Mouse (Mus musculus): ENCODE data around the gene Adk. TPM values are rescaled to one million over a fixed set of nuclear protein-coding genes. Genes with fewer than 3 reads are reported as not detected.

Gene Adk
- polyA plus RNA-seq, 1 experiment: 69.5 TPM

DNA sequence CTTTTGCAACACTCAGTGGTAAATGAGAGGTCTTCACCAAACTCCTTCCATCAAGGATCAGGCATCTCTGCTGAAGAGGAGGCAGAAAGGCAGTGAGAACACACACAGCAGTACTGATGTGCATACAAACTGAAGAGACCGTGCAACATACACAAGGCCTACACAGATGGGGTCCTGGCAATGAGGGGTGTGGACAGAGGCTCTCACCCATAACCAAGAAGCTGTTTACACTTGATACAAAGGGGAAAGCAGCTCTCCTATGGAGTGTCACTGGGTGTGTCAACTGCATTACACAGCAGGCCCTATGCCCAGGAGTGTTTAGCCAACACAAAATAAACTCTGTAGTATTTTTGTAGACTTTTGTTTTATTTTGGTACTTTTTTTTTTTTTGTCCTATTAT lies 59.1 kb downstream of the Adk start:
- Histone ChIP-seq H3K79me3 (ENCODE audit: low read depth) (no peaks in the 10 kb centered on the region), H3K27me3 (ENCODE audit: control insufficient read depth, insufficient read depth, insufficient read length) (no peaks in the 10 kb centered on the region), H3K36me3 (ENCODE audit: control insufficient read depth, insufficient read depth) (peaks cover 6% of the 10 kb centered on the region), H3K4me3 (ENCODE audit: insufficient read depth, poor library complexity, severe bottlenecking) (no peak overlapping the region), H3ac (ENCODE audit: control insufficient read depth, insufficient read length, low read depth) (no peak overlapping the region), H3K79me2 (ENCODE audit: control insufficient read depth, insufficient read depth) (no peaks in the 10 kb centered on the region)
- TF ChIP-seq CEBPB (IDR thresholded peaks at IDR 0.05; ENCODE audit: low read depth) (no peak), MAX (IDR thresholded peaks at IDR 0.05) (no peak), MYOG (IDR thresholded peaks at IDR 0.05; ENCODE audit: control insufficient read depth, extremely low read depth, insufficient read length) (no peak), FOSL1 (IDR thresholded peaks at IDR 0.05; ENCODE audit: insufficient read depth, low read length, poor library complexity, severe bottlenecking) (no peak), USF1 (IDR thresholded peaks at IDR 0.05; ENCODE audit: low read depth) (no peak), MYOD1 (IDR thresholded peaks at IDR 0.05; ENCODE audit: control insufficient read depth, insufficient read length, low read depth) (no peak), CTCF (IDR thresholded peaks at IDR 0.05; ENCODE audit: control insufficient read depth, insufficient read depth, insufficient read length) (no peak)

GRCm38 (mm10) chr14:21112174-21112573 lies 59.8 kb downstream of the Adk start:
- no peak overlapping the region for H3K4me3 ChIP-seq (ENCODE audit: insufficient read depth, poor library complexity, severe bottlenecking)
- no peaks in the 10 kb centered on the region for H3K79me3 ChIP-seq (ENCODE audit: low read depth)
- no peaks in the 10 kb centered on the region for H3K36me3 ChIP-seq (ENCODE audit: control insufficient read depth, insufficient read depth)
- H3K27me3 ChIP-seq (ENCODE audit: control insufficient read depth, insufficient read depth, insufficient read length): no peaks in the 10 kb centered on the region
- H3K79me2 ChIP-seq (ENCODE audit: control insufficient read depth, insufficient read depth): no peaks in the 10 kb centered on the region
- no peak overlapping the region for H3ac ChIP-seq (ENCODE audit: control insufficient read depth, insufficient read length, low read depth)
- no peak for TF ChIP-seq CEBPB (IDR thresholded peaks at IDR 0.05; ENCODE audit: low read depth)
- no peak for TF ChIP-seq MAX (IDR thresholded peaks at IDR 0.05)
- TF ChIP-seq FOSL1 (IDR thresholded peaks at IDR 0.05; ENCODE audit: insufficient read depth, low read length, poor library complexity, severe bottlenecking): no peak
- TF ChIP-seq USF1 (IDR thresholded peaks at IDR 0.05; ENCODE audit: low read depth): no peak
- no peak for TF ChIP-seq MYOG (IDR thresholded peaks at IDR 0.05; ENCODE audit: control insufficient read depth, extremely low read depth, insufficient read length)
- TF ChIP-seq MYOD1 (IDR thresholded peaks at IDR 0.05; ENCODE audit: control insufficient read depth, insufficient read length, low read depth): no peak
- TF ChIP-seq CTCF (IDR thresholded peaks at IDR 0.05; ENCODE audit: control insufficient read depth, insufficient read depth, insufficient read length): no peak

- H3K79me2 ChIP-seq (ENCODE audit: control insufficient read depth, insufficient read depth): no peaks in the 10 kb centered on the region
- TF ChIP-seq USF1 (IDR thresholded peaks at IDR 0.05; ENCODE audit: low read depth) (no peak), CTCF (IDR thresholded peaks at IDR 0.05; ENCODE audit: control insufficient read depth, insufficient read depth, insufficient read length) (no peak), CEBPB (IDR thresholded peaks at IDR 0.05; ENCODE audit: low read depth) (no peak), FOSL1 (IDR thresholded peaks at IDR 0.05; ENCODE audit: insufficient read depth, low read length, poor library complexity, severe bottlenecking) (no peak), MYOG (IDR thresholded peaks at IDR 0.05; ENCODE audit: control insufficient read depth, extremely low read depth, insufficient read length) (no peak), MAX (IDR thresholded peaks at IDR 0.05) (no peak), MYOD1 (IDR thresholded peaks at IDR 0.05; ENCODE audit: control insufficient read depth, insufficient read length, low read depth) (no peak)
- H3K4me3 ChIP-seq (ENCODE audit: insufficient read depth, poor library complexity, severe bottlenecking): no peak overlapping the region
These were observed 60.4 kb downstream of the Adk start for GRCm38 (mm10) chr14:21112742-21113141.

DNA sequence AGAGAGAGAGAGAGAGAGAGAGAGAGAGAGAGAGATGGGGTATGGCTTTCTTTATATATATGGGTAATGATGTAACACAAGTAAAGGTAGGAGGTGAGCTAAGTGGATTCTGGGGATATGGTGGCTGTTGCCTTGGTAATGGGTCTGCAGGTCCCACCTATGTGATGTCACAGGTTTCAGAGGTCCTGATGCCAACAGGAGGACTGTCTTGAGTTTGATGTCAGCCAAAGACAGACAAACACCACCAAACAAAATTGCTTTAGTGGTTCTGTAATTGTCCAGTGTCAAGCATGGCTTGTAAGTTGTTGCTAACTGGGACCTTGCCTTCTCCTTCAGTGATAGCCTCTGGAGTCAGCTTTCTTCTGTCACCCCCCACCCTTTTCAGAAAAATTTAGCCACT lies 62.0 kb downstream of the Adk start:
- TF ChIP-seq MAX (IDR thresholded peaks at IDR 0.05) (no peak), MYOG (IDR thresholded peaks at IDR 0.05; ENCODE audit: control insufficient read depth, extremely low read depth, insufficient read length) (no peak), CEBPB (IDR thresholded peaks at IDR 0.05; ENCODE audit: low read depth) (no peak), MYOD1 (IDR thresholded peaks at IDR 0.05; ENCODE audit: control insufficient read depth, insufficient read length, low read depth) (no peak), USF1 (IDR thresholded peaks at IDR 0.05; ENCODE audit: low read depth) (no peak), CTCF (IDR thresholded peaks at IDR 0.05; ENCODE audit: control insufficient read depth, insufficient read depth, insufficient read length) (no peak), FOSL1 (IDR thresholded peaks at IDR 0.05; ENCODE audit: insufficient read depth, low read length, poor library complexity, severe bottlenecking) (no peak)
- Histone ChIP-seq H3K4me3 (ENCODE audit: insufficient read depth, poor library complexity, severe bottlenecking) (no peak overlapping the region), H3K79me3 (ENCODE audit: low read depth) (no peaks in the 10 kb centered on the region), H3K79me2 (ENCODE audit: control insufficient read depth, insufficient read depth) (no peaks in the 10 kb centered on the region), H3K36me3 (ENCODE audit: control insufficient read depth, insufficient read depth) (no peaks in the 10 kb centered on the region), H3ac (ENCODE audit: control insufficient read depth, insufficient read length, low read depth) (no peak overlapping the region), H3K27me3 (ENCODE audit: control insufficient read depth, insufficient read depth, insufficient read length) (no peaks in the 10 kb centered on the region)

More at GRCm38 (mm10) chr14:21112742-21113141, 60.4 kb downstream of the Adk start:
- Histone ChIP-seq H3ac (ENCODE audit: control insufficient read depth, insufficient read length, low read depth) (no peak overlapping the region), H3K36me3 (ENCODE audit: control insufficient read depth, insufficient read depth) (no peaks in the 10 kb centered on the region), H3K27me3 (ENCODE audit: control insufficient read depth, insufficient read depth, insufficient read length) (no peaks in the 10 kb centered on the region), H3K79me3 (ENCODE audit: low read depth) (no peaks in the 10 kb centered on the region)

DNA sequence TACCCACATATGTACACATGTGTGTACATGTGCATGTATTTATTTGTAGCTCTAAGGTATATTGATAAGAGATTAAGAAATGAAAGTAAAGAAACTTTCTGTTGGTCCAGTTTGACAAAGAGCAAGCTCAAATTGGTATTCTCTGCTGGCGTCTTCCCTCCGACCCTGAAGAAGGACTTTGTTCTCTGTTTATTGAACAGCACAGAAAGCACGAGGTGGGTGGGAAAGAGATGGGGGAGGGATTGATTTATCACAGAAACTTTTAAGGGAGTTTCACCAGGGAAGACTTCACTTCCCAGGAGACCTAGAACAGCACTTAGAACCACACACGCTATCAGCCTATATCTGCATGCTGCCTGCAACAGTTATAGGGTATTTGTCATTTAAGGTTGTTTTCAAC lies 62.9 kb downstream of the Adk start:
- H3ac ChIP-seq (ENCODE audit: control insufficient read depth, insufficient read length, low read depth): no peak overlapping the region
- no peaks in the 10 kb centered on the region for H3K79me3 ChIP-seq (ENCODE audit: low read depth)
- no peak for TF ChIP-seq FOSL1 (IDR thresholded peaks at IDR 0.05; ENCODE audit: insufficient read depth, low read length, poor library complexity, severe bottlenecking)
- H3K79me2 ChIP-seq (ENCODE audit: control insufficient read depth, insufficient read depth): no peaks in the 10 kb centered on the region
- no peaks in the 10 kb centered on the region for H3K36me3 ChIP-seq (ENCODE audit: control insufficient read depth, insufficient read depth)
- H3K27me3 ChIP-seq (ENCODE audit: control insufficient read depth, insufficient read depth, insufficient read length): no peaks in the 10 kb centered on the region
- H3K4me3 ChIP-seq (ENCODE audit: insufficient read depth, poor library complexity, severe bottlenecking): no peak overlapping the region

DNA sequence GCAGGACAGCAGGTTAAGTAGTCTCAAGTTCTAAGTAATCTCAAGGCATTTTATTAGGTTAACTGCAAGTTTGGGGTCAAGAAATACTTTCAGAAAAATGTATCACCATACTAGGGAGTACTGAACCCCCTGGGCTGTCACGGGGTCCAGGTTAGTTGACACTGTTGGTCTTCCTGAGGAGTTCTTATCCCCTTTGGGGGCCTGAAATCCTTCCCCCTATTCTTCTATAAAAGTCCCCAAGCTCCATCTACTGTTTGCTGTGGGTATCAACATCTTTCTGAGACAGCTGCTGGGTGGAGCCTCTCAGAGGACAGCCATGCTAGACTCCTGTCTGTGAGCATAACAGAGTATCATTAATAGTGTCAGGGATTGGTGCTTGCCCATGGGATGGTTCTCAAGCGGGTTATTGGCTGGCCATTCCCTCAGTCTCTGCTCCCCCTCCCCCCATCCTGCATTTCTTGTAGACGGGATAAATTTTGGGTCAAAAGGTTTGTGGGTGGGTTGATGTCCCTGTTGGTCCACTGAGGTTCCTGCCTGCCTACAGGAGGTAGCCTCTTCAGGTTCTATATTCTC lies 63.6 kb downstream of the Adk start:
- Histone ChIP-seq H3K4me3 (ENCODE audit: insufficient read depth, poor library complexity, severe bottlenecking) (no peak overlapping the region), H3ac (ENCODE audit: control insufficient read depth, insufficient read length, low read depth) (no peak overlapping the region), H3K27me3 (ENCODE audit: control insufficient read depth, insufficient read depth, insufficient read length) (no peaks in the 10 kb centered on the region), H3K79me2 (ENCODE audit: control insufficient read depth, insufficient read depth) (no peaks in the 10 kb centered on the region), H3K79me3 (ENCODE audit: low read depth) (peaks cover 3% of the 10 kb centered on the region), H3K36me3 (ENCODE audit: control insufficient read depth, insufficient read depth) (no peaks in the 10 kb centered on the region)
- TF ChIP-seq MYOD1 (IDR thresholded peaks at IDR 0.05; ENCODE audit: control insufficient read depth, insufficient read length, low read depth) (no peak), CTCF (IDR thresholded peaks at IDR 0.05; ENCODE audit: control insufficient read depth, insufficient read depth, insufficient read length) (no peak), CEBPB (IDR thresholded peaks at IDR 0.05; ENCODE audit: low read depth) (no peak), FOSL1 (IDR thresholded peaks at IDR 0.05; ENCODE audit: insufficient read depth, low read length, poor library complexity, severe bottlenecking) (no peak), MAX (IDR thresholded peaks at IDR 0.05) (no peak)
